Mouse (Mus musculus) lung, embryonic 15.5 days (tissue): ENCODE measurements at regions not wholly inside any gene's neighbourhood (a gene's known extent, or its start where the extent isn't known, plus 50 kb on each side); places are given as distances from the start of the nearest gene placed in this dataset.

Experiments
- ATAC-seq: fragments of 200-750 bp; cut with Nextera tagmentation; 2 replicates; pipeline ENCODE4 v1.8.0; 2017; ENCODE audit warnings: moderate number of reproducible peaks, borderline replicate concordance; ENCODE audit not compliant: low FRiP score, low TSS enrichment; ENCODE audit errors: extremely low read depth
- H3K27ac ChIP-seq: fragments of 300-500 bp; sonication (generic); 2 replicates; pipeline ENCODE4 v1.5.1; 2015; ENCODE audit warnings: moderate library complexity, mild to moderate bottlenecking, inconsistent platforms
- H3K27me3 ChIP-seq: fragments of 300-500 bp; sonication (generic); 2 replicates; pipeline ENCODE4 v1.6.1; 2015; ENCODE audit warnings: inconsistent platforms
- H3K36me3 ChIP-seq: fragments of 300-500 bp; sonication (generic); 2 replicates; pipeline ENCODE4 v1.6.1; 2015; ENCODE audit warnings: inconsistent platforms
- H3K4me1 ChIP-seq: fragments of 300-500 bp; sonication (generic); 2 replicates; pipeline ENCODE4 v1.6.1; 2015; ENCODE audit warnings: inconsistent platforms
- H3K4me2 ChIP-seq: fragments of 300-500 bp; sonication (generic); 2 replicates; pipeline ENCODE4 v1.6.1; 2015; ENCODE audit warnings: inconsistent platforms, mild to moderate bottlenecking, moderate library complexity
- H3K4me3 ChIP-seq: fragments of 300-500 bp; sonication (generic); 2 replicates; pipeline ENCODE4 v1.5.1; 2015; ENCODE audit warnings: mild to moderate bottlenecking, inconsistent platforms
- H3K9ac ChIP-seq: fragments of 300-500 bp; sonication (generic); 2 replicates; pipeline ENCODE4 v1.6.1; 2015; ENCODE audit warnings: inconsistent platforms
- H3K9me3 ChIP-seq: fragments of 300-500 bp; sonication (generic); 2 replicates; pipeline ENCODE4 v1.6.1; 2016; ENCODE audit warnings: inconsistent platforms
- WGBS: fragments of 180-500 bp; shearing (Covaris S2); methylation state at CpG from one replicate; pipeline ENCODE4 v1.1.7; 2015; 5-methylcytosine and 5-hydroxymethylcytosine counted together

GRCm38 (mm10) chr5:118881886-118882285 is 321.4 kb downstream of the Med13l start:
- Histone ChIP-seq H3K4me2 (no peak overlapping the region), H3K4me3 (no peak overlapping the region), H3K27me3 (peaks cover 9% of the 10 kb centered on the region), H3K27ac (no peak overlapping the region), H3K9ac (no peak overlapping the region), H3K36me3 (no peaks in the 10 kb centered on the region), H3K4me1 (peaks cover 11% of the 10 kb centered on the region; the same call in 1 of the 2 replicates), H3K9me3 (no peaks in the 10 kb centered on the region)
- WGBS = 87% methylated on average over 8 of the region's 8 CpGs
- ATAC-seq = no peak

- H3K36me3 ChIP-seq = no peaks in the 10 kb centered on the region
- ATAC-seq = no peak
- no peaks in the 10 kb centered on the region for H3K27me3 ChIP-seq
- WGBS = 84% methylated on average over 11 of the region's 11 CpGs
- no peak overlapping the region for H3K4me3 ChIP-seq
- H3K4me1 ChIP-seq = peaks cover 6% of the 10 kb centered on the region; the same call in 1 of the 2 replicates
- no peak overlapping the region for H3K27ac ChIP-seq
- no peak overlapping the region for H3K9ac ChIP-seq
- H3K4me2 ChIP-seq = no peak overlapping the region
- no peaks in the 10 kb centered on the region for H3K9me3 ChIP-seq
Measured at GRCm38 (mm10) chr5:118888131-118888530, 327.7 kb downstream of the Med13l start.

- no peak for ATAC-seq
- no peak overlapping the region for H3K27ac ChIP-seq
- H3K9me3 ChIP-seq = no peaks in the 10 kb centered on the region
- H3K4me1 ChIP-seq = peaks cover 6% of the 10 kb centered on the region; the same call in 1 of the 2 replicates
- no peak overlapping the region for H3K4me3 ChIP-seq
- H3K27me3 ChIP-seq = no peaks in the 10 kb centered on the region
- WGBS = 61% methylated on average over 6 of the region's 6 CpGs
- no peak overlapping the region for H3K4me2 ChIP-seq
- no peaks in the 10 kb centered on the region for H3K36me3 ChIP-seq
- no peak overlapping the region for H3K9ac ChIP-seq
Measured at GRCm38 (mm10) chr5:118891131-118891530, 330.7 kb downstream of the Med13l start.

- no peaks in the 10 kb centered on the region for H3K27me3 ChIP-seq
- H3K9ac ChIP-seq = no peak overlapping the region
- H3K36me3 ChIP-seq = no peaks in the 10 kb centered on the region
- no peak for ATAC-seq
- no peak overlapping the region for H3K4me2 ChIP-seq
- H3K9me3 ChIP-seq = 0 out of 2 replicates have a peak, but pooled peaks cover 4% of the 10 kb centered on the region
- WGBS = 56% methylated on average over 7 of the region's 7 CpGs
- H3K4me3 ChIP-seq = no peak overlapping the region
- H3K4me1 ChIP-seq = 0 out of 2 replicates have a peak, but pooled peaks cover 6% of the 10 kb centered on the region
- no peak overlapping the region for H3K27ac ChIP-seq
Measured at GRCm38 (mm10) chr5:118908224-118908623, 347.7 kb downstream of the Med13l start.

- Histone ChIP-seq H3K4me2 (no peak overlapping the region), H3K27ac (no peak overlapping the region), H3K4me1 (0 out of 2 replicates have a peak, but pooled peaks cover 6% of the 10 kb centered on the region), H3K36me3 (no peaks in the 10 kb centered on the region), H3K4me3 (no peak overlapping the region), H3K9ac (no peak overlapping the region), H3K27me3 (no peaks in the 10 kb centered on the region), H3K9me3 (no peaks in the 10 kb centered on the region)
- WGBS = 66% methylated on average over 6 of the region's 6 CpGs
- ATAC-seq = no peak
Measured at GRCm38 (mm10) chr5:118909756-118910155, 349.3 kb downstream of the Med13l start.

- WGBS = 66% methylated on average over 6 of the region's 6 CpGs
- Histone ChIP-seq H3K4me3 (no peak overlapping the region), H3K4me1 (no peaks in the 10 kb centered on the region), H3K4me2 (no peak overlapping the region), H3K27ac (no peak overlapping the region), H3K9ac (no peak overlapping the region), H3K36me3 (no peaks in the 10 kb centered on the region), H3K9me3 (no peaks in the 10 kb centered on the region), H3K27me3 (no peaks in the 10 kb centered on the region)
- ATAC-seq = no peak
Measured at GRCm38 (mm10) chr5:118914191-118914750, 353.8 kb downstream of the Med13l start.

GRCm38 (mm10) chr5:118923357-118923756 is 362.9 kb downstream of the Med13l start:
- no peak for ATAC-seq
- WGBS = 79% methylated on average over 7 of the region's 7 CpGs
- no peak overlapping the region for H3K27ac ChIP-seq
- no peak overlapping the region for H3K4me3 ChIP-seq
- no peak overlapping the region for H3K4me2 ChIP-seq
- no peaks in the 10 kb centered on the region for H3K4me1 ChIP-seq
- no peaks in the 10 kb centered on the region for H3K9me3 ChIP-seq
- H3K9ac ChIP-seq = no peak overlapping the region
- no peaks in the 10 kb centered on the region for H3K27me3 ChIP-seq
- H3K36me3 ChIP-seq = no peaks in the 10 kb centered on the region

GRCm38 (mm10) chr5:118929037-118929436 is 368.6 kb downstream of the Med13l start:
- Histone ChIP-seq H3K36me3 (no peaks in the 10 kb centered on the region), H3K9ac (no peak overlapping the region), H3K27me3 (no peaks in the 10 kb centered on the region), H3K9me3 (peaks cover 4% of the 10 kb centered on the region; the same call in 1 of the 2 replicates), H3K27ac (no peak overlapping the region), H3K4me3 (no peak overlapping the region), H3K4me1 (peaks cover 9% of the 10 kb centered on the region), H3K4me2 (no peak overlapping the region)
- ATAC-seq = no peak
- WGBS = 95% methylated on average over 4 of the region's 4 CpGs

GRCm38 (mm10) chr5:118929990-118930501 is 369.6 kb downstream of the Med13l start:
- Histone ChIP-seq H3K9ac (no peak overlapping the region), H3K27ac (no peak overlapping the region), H3K9me3 (peaks cover 4% of the 10 kb centered on the region; the same call in 1 of the 2 replicates), H3K4me3 (peak overlapping the region; percentile 19; the same call in 1 of the 2 replicates), H3K4me2 (peak overlapping the region; percentile 53), H3K36me3 (no peaks in the 10 kb centered on the region), H3K4me1 (peaks cover 9% of the 10 kb centered on the region), H3K27me3 (no peaks in the 10 kb centered on the region)
- WGBS = 2% methylated on average over 23 of the region's 23 CpGs
- ATAC-seq = peak; percentile 61

- WGBS = 80% methylated on average over 12 of the region's 12 CpGs
Measured at GRCm38 (mm10) chr5:118939336-118940039, 379.0 kb downstream of the Med13l start.

GRCm38 (mm10) chr5:118944256-118944655 is 383.8 kb downstream of the Med13l start:
- Histone ChIP-seq H3K9me3 (no peaks in the 10 kb centered on the region), H3K9ac (no peak overlapping the region), H3K36me3 (no peaks in the 10 kb centered on the region), H3K4me2 (no peak overlapping the region), H3K4me1 (no peaks in the 10 kb centered on the region), H3K27ac (no peak overlapping the region), H3K4me3 (no peak overlapping the region), H3K27me3 (no peaks in the 10 kb centered on the region)
- no peak for ATAC-seq
- 60% methylated on average over 7 of the region's 7 CpGs for WGBS

More at GRCm38 (mm10) chr5:118939336-118940039, 379.0 kb downstream of the Med13l start:
- Histone ChIP-seq H3K9me3 (no peaks in the 10 kb centered on the region), H3K27ac (no peak overlapping the region), H3K9ac (no peak overlapping the region), H3K4me2 (no peak overlapping the region), H3K4me3 (no peak overlapping the region), H3K4me1 (no peaks in the 10 kb centered on the region), H3K27me3 (no peaks in the 10 kb centered on the region), H3K36me3 (no peaks in the 10 kb centered on the region)
- no peak for ATAC-seq

- Histone ChIP-seq H3K4me3 (no peak overlapping the region), H3K9ac (no peak overlapping the region), H3K4me1 (no peaks in the 10 kb centered on the region), H3K36me3 (no peaks in the 10 kb centered on the region), H3K27ac (no peak overlapping the region), H3K9me3 (no peaks in the 10 kb centered on the region), H3K27me3 (no peaks in the 10 kb centered on the region), H3K4me2 (no peak overlapping the region)
- 32% methylated on average over 8 of the region's 8 CpGs for WGBS
- ATAC-seq = peak; percentile 57; the same call in 1 of the 2 replicates
Measured at GRCm38 (mm10) chr5:118946090-118946489, 385.6 kb downstream of the Med13l start.
